Mouse (Mus musculus): ENCODE measurements around the gene Mcoln1. TPM values are rescaled to one million over a fixed set of nuclear protein-coding genes. Genes with fewer than 3 reads are reported as not detected.

Gene Mcoln1
- polyA plus RNA-seq, 1 experiment: 41.0 TPM

Other genes starting within 250 kb of the Mcoln1 start
- 25.0 and 35.7 TPM in 2 replicates for gene Insr, start 220.8 kb upstream of the Mcoln1 start, polyA plus RNA-seq (2012; ENCODE audit: insufficient read depth, insufficient read length, missing spikeins)
- not detected in 2 replicates for gene A430078G23Rik, start 147.0 kb upstream of the Mcoln1 start, polyA plus RNA-seq (2012; ENCODE audit: insufficient read depth, insufficient read length, missing spikeins)
- gene Arhgef18, start 107.5 kb upstream of the Mcoln1 start, polyA plus RNA-seq (2012; ENCODE audit: insufficient read depth, insufficient read length, missing spikeins): 9.0 and 11.1 TPM in 2 replicates
- gene Pex11g, start 32.8 kb upstream of the Mcoln1 start, polyA plus RNA-seq (2012; ENCODE audit: insufficient read depth, insufficient read length, missing spikeins): 11.4 and 12.6 TPM in 2 replicates
- not detected in 2 replicates for gene Tex45, start 29.6 kb upstream of the Mcoln1 start, polyA plus RNA-seq (2012; ENCODE audit: insufficient read depth, insufficient read length, missing spikeins)
- 12.6 and 13.9 TPM in 2 replicates for gene Zfp358, start 7.3 kb upstream of the Mcoln1 start, polyA plus RNA-seq (2012; ENCODE audit: insufficient read depth, insufficient read length, missing spikeins)
- gene Pnpla6, start 14.9 kb downstream of the Mcoln1 start, polyA plus RNA-seq (2012; ENCODE audit: insufficient read depth, insufficient read length, missing spikeins): 11.3 and 12.3 TPM in 2 replicates
- gene C330021F23Rik, start 67.5 kb downstream of the Mcoln1 start, polyA plus RNA-seq (2012; ENCODE audit: insufficient read depth, insufficient read length, missing spikeins): 3.7 and 6.5 TPM in 2 replicates
- 11.3 and 14.4 TPM in 2 replicates for gene Camsap3, start 86.8 kb downstream of the Mcoln1 start, polyA plus RNA-seq (2012; ENCODE audit: insufficient read depth, insufficient read length, missing spikeins)
- gene Xab2, start 120.9 kb downstream of the Mcoln1 start, polyA plus RNA-seq (2012; ENCODE audit: insufficient read depth, insufficient read length, missing spikeins): 11.9 and 12.2 TPM in 2 replicates
- gene Pet100, start 121.1 kb downstream of the Mcoln1 start, polyA plus RNA-seq (2012; ENCODE audit: insufficient read depth, insufficient read length, missing spikeins): 387 and 399 TPM in 2 replicates
- gene Pcp2, start 125.1 kb downstream of the Mcoln1 start, polyA plus RNA-seq (2012; ENCODE audit: insufficient read depth, insufficient read length, missing spikeins): not detected in 2 replicates
- gene Stxbp2, start 130.5 kb downstream of the Mcoln1 start, polyA plus RNA-seq (2012; ENCODE audit: insufficient read depth, insufficient read length, missing spikeins): 45.5 and 96.4 TPM in 2 replicates
- 212 and 269 TPM in 2 replicates for gene Retn, start 155.3 kb downstream of the Mcoln1 start, polyA plus RNA-seq (2012; ENCODE audit: insufficient read depth, insufficient read length, missing spikeins)
- not detected in 2 replicates for gene Mcemp1, start 165.3 kb downstream of the Mcoln1 start, polyA plus RNA-seq (2012; ENCODE audit: insufficient read depth, insufficient read length, missing spikeins)
- gene Fcor, start 171.9 kb downstream of the Mcoln1 start, polyA plus RNA-seq (2012; ENCODE audit: insufficient read depth, insufficient read length, missing spikeins): 210 and 321 TPM in 2 replicates
- gene Trappc5, start 175.8 kb downstream of the Mcoln1 start, polyA plus RNA-seq (2012; ENCODE audit: insufficient read depth, insufficient read length, missing spikeins): 13.6 and 22.3 TPM in 2 replicates
- 0.83 TPM in 1 of 2 replicates, not detected in the other for gene Fcer2a, start 193.7 kb downstream of the Mcoln1 start, polyA plus RNA-seq (2012; ENCODE audit: insufficient read depth, insufficient read length, missing spikeins)
- gene Clec4g, start 220.2 kb downstream of the Mcoln1 start, polyA plus RNA-seq (2012; ENCODE audit: insufficient read depth, insufficient read length, missing spikeins): not detected in 2 replicates
- gene Cd209a, start 248.5 kb downstream of the Mcoln1 start, polyA plus RNA-seq (2012; ENCODE audit: insufficient read depth, insufficient read length, missing spikeins): 6.4 and 10.3 TPM in 2 replicates